Mouse (Mus musculus): ENCODE data around the gene Dhrs11.

DNA sequence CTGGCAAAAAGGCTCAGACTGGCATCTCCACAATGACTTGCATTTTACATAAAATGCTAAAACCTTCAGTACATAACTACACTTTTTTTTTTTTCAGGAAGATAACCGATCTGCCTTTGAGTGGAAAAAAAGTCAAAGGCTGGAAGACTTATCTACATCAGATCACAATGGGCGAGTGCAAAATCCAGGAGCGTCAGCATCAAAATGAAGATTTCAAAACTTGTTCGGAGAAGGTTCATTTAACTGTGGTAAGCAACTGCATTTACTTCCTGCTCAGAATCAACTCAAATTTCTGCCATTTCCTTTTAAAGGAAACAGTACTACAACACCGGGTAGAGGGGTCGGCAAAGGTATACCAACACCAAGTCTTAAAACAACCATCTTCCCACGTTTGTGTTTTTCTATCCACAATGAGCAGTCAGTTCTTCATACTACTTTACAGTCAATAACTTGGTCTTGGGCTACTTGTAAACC lies 40.0 kb upstream of the Dhrs11 start:
- TF ChIP-seq GATA1 (IDR thresholded peaks at IDR 0.05; ENCODE audit: low read length) (peak; percentile 34; the same call in 1 of the 2 replicates), TAL1 (IDR thresholded peaks at IDR 0.05; ENCODE audit: low read length) (no peak)

All from erythroblast, embryonic 14.5 days (primary cell).